Mouse (Mus musculus): ENCODE measurements around the gene Twf2. TPM values are rescaled to one million over a fixed set of nuclear protein-coding genes. Genes with fewer than 3 reads are reported as not detected.

The Twf2 gene
- polyA plus RNA-seq, 1 experiment: 29.7 TPM

- H3K27me3 ChIP-seq (replicated peaks; ENCODE audit: control insufficient read depth, insufficient read depth, low read length): no peaks in the 10 kb centered on the region
- no peak overlapping the region for H3K4me3 ChIP-seq (ENCODE audit: insufficient read depth, low read depth, low read length)
- peaks cover 4% of the 10 kb centered on the region; the same call in 1 of the 2 replicates for H3K4me1 ChIP-seq (ENCODE audit: control insufficient read depth, insufficient read depth, low read length)
- WGBS: 27% methylated on average over 3 of the region's 3 CpGs
- TF ChIP-seq CTCF (conservative IDR thresholded peaks at IDR 0.05; ENCODE audit: insufficient read depth, insufficient read length, low read depth, low read length) (peak; percentile 25; the same call in 1 of the 2 replicates), POLR2A (IDR thresholded peaks at IDR 0.05; ENCODE audit: low read depth, low read length) (no peak)
- no peak for DNase-seq
- H3K27ac ChIP-seq (ENCODE audit: insufficient read depth, low read depth, low read length): 0 out of 2 replicates have a peak overlapping the region, but pooled peaks have one; percentile 2
- H3K36me3 ChIP-seq (ENCODE audit: control insufficient read depth, insufficient read depth, low read length): peaks cover 2% of the 10 kb centered on the region; the same call in 1 of the 2 replicates
Measured at GRCm38 (mm10) chr9:106230734-106231106, 27.8 kb downstream of the Twf2 start.

GRCm38 (mm10) chr9:106231220-106231619, 28.3 kb downstream of the Twf2 start:
- no peak for DNase-seq
- peaks cover 7% of the 10 kb centered on the region for H3K4me1 ChIP-seq (ENCODE audit: control insufficient read depth, insufficient read depth, low read length)
- 79% methylated on average over 7 of the region's 7 CpGs for WGBS
- no peaks in the 10 kb centered on the region for H3K27me3 ChIP-seq (replicated peaks; ENCODE audit: control insufficient read depth, insufficient read depth, low read length)
- H3K4me3 ChIP-seq (ENCODE audit: insufficient read depth, low read depth, low read length): no peak overlapping the region
- H3K36me3 ChIP-seq (ENCODE audit: control insufficient read depth, insufficient read depth, low read length): peaks cover 2% of the 10 kb centered on the region; the same call in 1 of the 2 replicates
- peak; percentile 12 for TF ChIP-seq POLR2A (IDR thresholded peaks at IDR 0.05; ENCODE audit: low read depth, low read length)
- no peak for TF ChIP-seq CTCF (conservative IDR thresholded peaks at IDR 0.05; ENCODE audit: insufficient read depth, insufficient read length, low read depth, low read length)
- H3K27ac ChIP-seq (ENCODE audit: insufficient read depth, low read depth, low read length): no peak overlapping the region

- no peak overlapping the region for H3K4me3 ChIP-seq (ENCODE audit: insufficient read depth, low read depth, low read length)
- H3K27me3 ChIP-seq (replicated peaks; ENCODE audit: control insufficient read depth, insufficient read depth, low read length): no peaks in the 10 kb centered on the region
- TF ChIP-seq CTCF (conservative IDR thresholded peaks at IDR 0.05; ENCODE audit: insufficient read depth, insufficient read length, low read depth, low read length) (peak; percentile 35), POLR2A (IDR thresholded peaks at IDR 0.05; ENCODE audit: low read depth, low read length) (peak; percentile 30)
- 89% methylated on average over 4 of the region's 4 CpGs for WGBS
- DNase-seq: no peak
- peaks cover 2% of the 10 kb centered on the region; the same call in 1 of the 2 replicates for H3K36me3 ChIP-seq (ENCODE audit: control insufficient read depth, insufficient read depth, low read length)
- H3K27ac ChIP-seq (ENCODE audit: insufficient read depth, low read depth, low read length): no peak overlapping the region
- peaks cover 12% of the 10 kb centered on the region for H3K4me1 ChIP-seq (ENCODE audit: control insufficient read depth, insufficient read depth, low read length)
Measured at GRCm38 (mm10) chr9:106231816-106232215, 28.9 kb downstream of the Twf2 start.

- no peaks in the 10 kb centered on the region for H3K27me3 ChIP-seq (replicated peaks; ENCODE audit: control insufficient read depth, insufficient read depth, low read length)
- H3K36me3 ChIP-seq (ENCODE audit: control insufficient read depth, insufficient read depth, low read length): peaks cover 4% of the 10 kb centered on the region; the same call in 1 of the 2 replicates
- no peak overlapping the region for H3K4me3 ChIP-seq (ENCODE audit: insufficient read depth, low read depth, low read length)
- H3K4me1 ChIP-seq (ENCODE audit: control insufficient read depth, insufficient read depth, low read length): peaks cover 20% of the 10 kb centered on the region
- no peak for DNase-seq
- TF ChIP-seq POLR2A (IDR thresholded peaks at IDR 0.05; ENCODE audit: low read depth, low read length): no peak
- no peak for TF ChIP-seq CTCF (conservative IDR thresholded peaks at IDR 0.05; ENCODE audit: insufficient read depth, insufficient read length, low read depth, low read length)
- H3K27ac ChIP-seq (ENCODE audit: insufficient read depth, low read depth, low read length): no peak overlapping the region
- WGBS: 85% methylated on average over 3 of the region's 3 CpGs
Measured at GRCm38 (mm10) chr9:106232956-106233355, 30.0 kb downstream of the Twf2 start.

GRCm38 (mm10) chr9:106233953-106234352, 31.0 kb downstream of the Twf2 start:
- TF ChIP-seq CTCF (conservative IDR thresholded peaks at IDR 0.05; ENCODE audit: insufficient read depth, insufficient read length, low read depth, low read length) (no peak), POLR2A (IDR thresholded peaks at IDR 0.05; ENCODE audit: low read depth, low read length) (no peak)

GRCm38 (mm10) chr9:106235194-106235830, 32.4 kb downstream of the Twf2 start:
- peak; percentile 76 for DNase-seq
- peaks cover 9% of the 10 kb centered on the region; the same call in 1 of the 2 replicates for H3K36me3 ChIP-seq (ENCODE audit: control insufficient read depth, insufficient read depth, low read length)
- peak overlapping the region; percentile 61 for H3K27ac ChIP-seq (ENCODE audit: insufficient read depth, low read depth, low read length)
- H3K4me1 ChIP-seq (ENCODE audit: control insufficient read depth, insufficient read depth, low read length): peaks cover 21% of the 10 kb centered on the region
- H3K27me3 ChIP-seq (replicated peaks; ENCODE audit: control insufficient read depth, insufficient read depth, low read length): no peaks in the 10 kb centered on the region
- 51% methylated on average over 23 of the region's 23 CpGs for WGBS
- TF ChIP-seq POLR2A (IDR thresholded peaks at IDR 0.05; ENCODE audit: low read depth, low read length): no peak
- 0 out of 2 replicates have a peak, but pooled peaks have one; percentile 3 for TF ChIP-seq CTCF (conservative IDR thresholded peaks at IDR 0.05; ENCODE audit: insufficient read depth, insufficient read length, low read depth, low read length)
- H3K4me3 ChIP-seq (ENCODE audit: insufficient read depth, low read depth, low read length): no peak overlapping the region

More at GRCm38 (mm10) chr9:106233953-106234352, 31.0 kb downstream of the Twf2 start:
- 79% methylated on average over 6 of the region's 6 CpGs for WGBS
- H3K27me3 ChIP-seq (replicated peaks; ENCODE audit: control insufficient read depth, insufficient read depth, low read length): no peaks in the 10 kb centered on the region
- no peak overlapping the region for H3K4me3 ChIP-seq (ENCODE audit: insufficient read depth, low read depth, low read length)
- peaks cover 21% of the 10 kb centered on the region for H3K4me1 ChIP-seq (ENCODE audit: control insufficient read depth, insufficient read depth, low read length)
- peaks cover 6% of the 10 kb centered on the region; the same call in 1 of the 2 replicates for H3K36me3 ChIP-seq (ENCODE audit: control insufficient read depth, insufficient read depth, low read length)
- DNase-seq: no peak
- H3K27ac ChIP-seq (ENCODE audit: insufficient read depth, low read depth, low read length): no peak overlapping the region

- peak; percentile 90 for DNase-seq
- Histone ChIP-seq H3K27me3 (replicated peaks; ENCODE audit: control insufficient read depth, insufficient read depth, low read length) (no peaks in the 10 kb centered on the region), H3K36me3 (ENCODE audit: control insufficient read depth, insufficient read depth, low read length) (peaks cover 13% of the 10 kb centered on the region), H3K27ac (ENCODE audit: insufficient read depth, low read depth, low read length) (peak overlapping the region; percentile 70), H3K4me1 (ENCODE audit: control insufficient read depth, insufficient read depth, low read length) (peaks cover 25% of the 10 kb centered on the region), H3K4me3 (ENCODE audit: insufficient read depth, low read depth, low read length) (no peak overlapping the region)
- no peak for TF ChIP-seq CTCF (conservative IDR thresholded peaks at IDR 0.05; ENCODE audit: insufficient read depth, insufficient read length, low read depth, low read length)
- peak; percentile 15 for TF ChIP-seq POLR2A (IDR thresholded peaks at IDR 0.05; ENCODE audit: low read depth, low read length)
- WGBS: 76% methylated on average over 23 of the region's 23 CpGs
Measured at GRCm38 (mm10) chr9:106236156-106236817, 33.4 kb downstream of the Twf2 start.

Data from kidney, adult 2 months (tissue).